Mouse (Mus musculus): ENCODE measurements around the gene Slc25a42.

- TF ChIP-seq CTCF (IDR thresholded peaks at IDR 0.05; ENCODE audit: low read depth) (no peak), EP300 (optimal IDR thresholded peaks at IDR 0.05) (no peak)
These were observed 59.4 kb downstream of the Slc25a42 start for GRCm38 (mm10) chr8:70152537-70153257.

All from stomach, postnatal 0 days (tissue).